Mouse (Mus musculus) bone marrow, adult 2 months (tissue): ENCODE measurements around the gene Sema3f. TPM values are rescaled to one million over a fixed set of nuclear protein-coding genes. Genes with fewer than 3 reads are reported as not detected.

Experiments
- H3K27ac ChIP-seq: fragments of 200-500 bp; 2 replicates; pipeline ENCODE4 v1.5.1; 2012; ENCODE audit warnings: low read depth, mild to moderate bottlenecking, control low read depth, inconsistent platforms, low read length; ENCODE audit not compliant: control insufficient read depth, poor library complexity, insufficient read depth
- H3K4me1 ChIP-seq: fragments of 200-500 bp; 2 replicates; pipeline ENCODE4 v1.6.1; 2011; ENCODE audit warnings: low read length; ENCODE audit not compliant: control insufficient read depth, insufficient read depth
- H3K4me3 ChIP-seq: fragments of 200-500 bp; replicated peaks from 2 replicates; pipeline ENCODE3; 2011; ENCODE audit warnings: mild to moderate bottlenecking, low read depth, low read length, control low read depth; ENCODE audit not compliant: control insufficient read depth
- CTCF ChIP-seq: fragments of 200-500 bp; IDR thresholded peaks from 2 replicates; pipeline ENCODE4 v1.5.1; 2011; ENCODE audit warnings: low read length, control low read depth; ENCODE audit not compliant: control insufficient read depth, insufficient read depth
- POLR2A ChIP-seq: fragments of 200-500 bp; IDR thresholded peaks from 2 replicates; pipeline ENCODE4 v1.6.1; 2011; ENCODE audit warnings: low read depth, mild to moderate bottlenecking, control low read depth, low read length, borderline replicate concordance; ENCODE audit not compliant: control insufficient read depth
- WGBS: fragments of 180-500 bp; shearing (Covaris S2); methylation state at CpG from one replicate; pipeline ENCODE4 v1.1.7; 2018; 5-methylcytosine and 5-hydroxymethylcytosine counted together
- polyA plus RNA-seq: library from polyadenylated mRNA; stranded (reverse); fragments of >200 nt; gene quantifications from 2 replicates; pipeline ENCODE4 v1.2.4, GENCODE M21; 2011; ENCODE audit warnings: low replicate concordance; ENCODE audit not compliant: missing spikeins, insufficient read depth, insufficient read length

Sema3f gene
- polyA plus RNA-seq, 1 experiment = 5.0 TPM

DNA sequence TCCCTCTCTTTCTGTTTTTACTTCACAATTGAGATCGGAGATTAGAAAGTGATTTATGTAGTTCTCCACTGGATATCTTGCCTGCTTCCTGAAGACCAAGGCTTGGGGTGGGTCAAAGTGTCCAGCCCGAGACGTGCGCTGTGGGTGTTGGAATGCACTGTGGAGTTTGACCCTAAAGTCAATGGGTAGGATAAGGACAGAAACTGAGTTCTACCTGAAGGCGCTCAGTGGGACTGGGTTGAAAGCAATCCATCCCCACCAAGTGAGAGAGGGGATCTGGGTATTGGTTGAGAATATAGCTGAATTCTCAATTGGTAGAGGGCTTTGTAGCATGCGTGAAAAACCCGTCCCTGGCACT, 65.1 kb downstream of the Sema3f start:
- Histone ChIP-seq H3K4me3 (no peak overlapping the region), H3K4me1 (peaks cover 3% of the 10 kb centered on the region; the same call in 1 of the 2 replicates), H3K27ac (no peak overlapping the region)
- TF ChIP-seq POLR2A (no peak), CTCF (no peak)
- 30% methylated on average over 7 of the region's 7 CpGs for WGBS

DNA sequence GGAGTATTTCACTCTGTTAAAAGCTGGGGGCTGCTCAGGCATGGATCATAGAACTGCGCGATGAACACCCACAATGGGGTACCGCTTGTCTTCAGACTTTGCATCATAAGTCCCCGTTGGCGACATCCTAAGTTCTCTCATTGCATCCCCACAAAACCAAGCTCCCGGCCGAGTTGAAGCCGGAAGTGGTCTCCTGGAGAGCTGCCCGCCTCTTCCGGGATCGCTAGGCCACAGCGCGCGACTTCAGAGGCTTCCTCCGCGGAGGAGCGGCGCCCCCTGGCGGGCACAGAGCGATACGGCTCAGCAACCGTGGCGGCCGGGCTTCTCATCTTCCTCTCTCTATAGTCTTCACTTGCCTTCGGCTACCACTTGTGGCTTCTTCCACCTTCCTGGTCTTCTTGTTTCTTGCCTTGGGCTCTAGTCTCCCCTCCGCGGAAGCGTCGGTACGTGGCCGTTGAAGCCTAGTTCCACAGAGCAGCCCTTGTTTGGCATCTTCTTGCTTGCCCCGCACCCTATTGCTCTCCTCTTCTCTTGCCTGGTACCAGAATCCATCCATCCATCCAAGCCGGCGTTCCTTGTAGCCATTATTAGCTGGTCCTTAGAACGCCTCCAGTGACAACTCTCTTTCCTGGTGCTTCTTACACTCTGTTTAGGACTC, 65.7 kb downstream of the Sema3f start:
- TF ChIP-seq CTCF (peak; percentile 96), POLR2A (peak; percentile 62; the same call in 1 of the 2 replicates)
- Histone ChIP-seq H3K27ac (peak overlapping the region; percentile 8), H3K4me3 (peak overlapping the region; percentile 52), H3K4me1 (peaks cover 3% of the 10 kb centered on the region; the same call in 1 of the 2 replicates)
- WGBS = 2% methylated on average over 35 of the region's 35 CpGs

DNA sequence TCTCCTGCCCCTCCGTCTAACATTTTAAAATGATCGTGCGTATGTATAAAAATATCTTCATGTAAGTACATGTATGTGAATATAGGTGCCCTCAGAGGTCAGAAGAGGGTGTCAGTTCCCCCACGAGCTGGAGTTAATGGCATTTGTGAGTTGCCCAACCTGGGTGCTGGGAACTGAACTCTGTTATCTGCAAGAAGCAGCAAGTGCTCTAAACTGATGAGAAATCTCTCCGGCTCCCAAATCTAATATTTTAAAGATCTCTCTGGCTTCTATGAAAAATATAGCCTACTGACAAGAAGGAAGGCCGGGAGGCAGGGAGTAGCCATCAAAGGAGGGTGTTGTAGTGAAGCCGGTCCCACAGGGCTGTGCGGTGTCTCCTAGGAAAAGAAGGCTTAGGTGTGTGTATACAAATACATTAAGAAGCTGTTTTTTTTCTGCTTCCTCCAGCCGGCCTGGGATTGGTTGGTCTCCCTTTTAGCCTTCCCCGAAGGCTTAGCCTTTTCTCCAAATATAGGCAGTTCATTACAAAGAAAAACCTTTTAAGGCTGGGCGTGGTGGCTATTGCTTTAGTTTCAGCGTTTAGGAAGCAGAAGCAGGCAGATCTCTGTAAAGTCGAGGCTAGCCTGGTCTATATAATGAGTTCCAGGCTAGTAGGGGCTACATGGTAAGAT, 66.6 kb downstream of the Sema3f start:
- WGBS = 75% methylated on average over 13 of the region's 13 CpGs

DNA sequence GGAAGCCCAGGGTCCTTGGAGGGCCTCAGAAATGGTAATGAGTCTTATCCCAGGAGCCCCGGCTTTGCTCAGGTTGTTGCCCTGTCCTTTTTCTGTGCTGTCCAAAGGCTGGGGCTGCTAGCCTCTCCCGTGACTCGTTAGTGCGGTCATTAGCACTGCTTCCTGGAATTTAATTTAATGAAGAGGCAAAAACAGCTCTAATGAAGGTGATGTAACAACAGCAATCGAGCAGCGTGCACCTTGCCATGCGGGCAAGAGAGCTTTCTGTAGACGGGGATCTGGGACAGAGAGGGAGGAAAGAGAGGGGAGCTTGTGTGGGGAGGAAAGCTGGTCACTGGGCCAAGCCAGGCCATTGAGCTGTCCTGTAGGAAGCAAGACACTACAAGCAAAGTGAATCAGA, 68.6 kb downstream of the Sema3f start:
- H3K27ac ChIP-seq = peak overlapping the region; percentile 78
- WGBS = 78% methylated on average over 8 of the region's 8 CpGs
- no peak overlapping the region for H3K4me3 ChIP-seq
- TF ChIP-seq POLR2A (no peak), CTCF (no peak)
- peaks cover 3% of the 10 kb centered on the region; the same call in 1 of the 2 replicates for H3K4me1 ChIP-seq

More for the DNA sequence above, 66.6 kb downstream of the Sema3f start:
- Histone ChIP-seq H3K27ac (no peak overlapping the region), H3K4me1 (peaks cover 3% of the 10 kb centered on the region; the same call in 1 of the 2 replicates), H3K4me3 (no peak overlapping the region)
- TF ChIP-seq CTCF (no peak), POLR2A (no peak)

DNA sequence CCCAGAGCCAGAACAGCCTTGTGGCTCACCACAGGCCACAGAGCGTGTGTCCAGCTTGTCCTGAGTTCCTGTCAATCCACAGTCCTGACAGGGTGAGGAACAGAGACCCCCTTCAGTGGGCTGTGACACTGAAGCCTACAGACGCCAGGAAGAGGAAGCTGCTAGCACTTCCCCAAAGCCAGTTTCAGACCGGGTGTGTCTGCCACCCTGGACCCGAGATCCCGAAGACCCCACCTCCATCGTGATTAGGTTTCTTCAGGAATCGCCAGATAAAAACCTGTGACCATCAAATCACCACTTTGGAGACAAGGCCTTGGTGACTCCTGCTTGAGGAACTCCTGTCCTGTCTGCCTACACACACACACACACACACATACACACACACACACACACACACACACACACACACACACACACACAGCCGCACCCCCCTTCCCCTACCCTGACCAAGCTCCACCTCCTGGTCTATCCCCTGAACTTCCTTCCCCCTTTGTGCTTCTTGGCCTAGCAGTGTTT, 70.0 kb downstream of the Sema3f start:
- peaks cover 3% of the 10 kb centered on the region; the same call in 1 of the 2 replicates for H3K4me1 ChIP-seq

DNA sequence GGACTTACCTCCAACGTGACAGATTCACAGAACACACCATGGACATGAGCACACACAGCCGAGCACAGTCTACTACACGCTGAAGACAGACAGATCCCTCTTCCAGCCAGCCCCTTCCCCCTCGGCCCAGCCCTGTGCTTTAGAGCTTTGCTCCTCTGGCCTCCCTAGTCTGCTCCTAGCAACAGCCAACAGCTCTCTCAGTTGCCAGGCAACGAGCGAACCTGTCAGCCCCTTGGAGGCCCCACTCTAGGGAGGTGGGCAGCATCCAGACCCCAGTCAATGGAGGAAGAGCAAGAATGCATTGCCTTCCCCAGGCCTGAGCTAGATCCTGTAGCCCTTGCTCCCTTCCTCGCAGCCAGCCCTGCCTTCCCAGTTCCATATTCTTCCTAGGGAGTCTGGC, 73.2 kb downstream of the Sema3f start:
- TF ChIP-seq CTCF (no peak), POLR2A (no peak)
- Histone ChIP-seq H3K4me1 (peaks cover 4% of the 10 kb centered on the region; the same call in 1 of the 2 replicates), H3K4me3 (no peak overlapping the region), H3K27ac (no peak overlapping the region)
- 89% methylated on average over 7 of the region's 7 CpGs for WGBS

More for the DNA sequence above, 70.0 kb downstream of the Sema3f start:
- WGBS = 4% methylated on average over 8 of the region's 8 CpGs
- H3K4me3 ChIP-seq = peak overlapping the region; percentile 4
- TF ChIP-seq CTCF = no peak
- TF ChIP-seq POLR2A = no peak
- H3K27ac ChIP-seq = peak overlapping the region; percentile 78

DNA sequence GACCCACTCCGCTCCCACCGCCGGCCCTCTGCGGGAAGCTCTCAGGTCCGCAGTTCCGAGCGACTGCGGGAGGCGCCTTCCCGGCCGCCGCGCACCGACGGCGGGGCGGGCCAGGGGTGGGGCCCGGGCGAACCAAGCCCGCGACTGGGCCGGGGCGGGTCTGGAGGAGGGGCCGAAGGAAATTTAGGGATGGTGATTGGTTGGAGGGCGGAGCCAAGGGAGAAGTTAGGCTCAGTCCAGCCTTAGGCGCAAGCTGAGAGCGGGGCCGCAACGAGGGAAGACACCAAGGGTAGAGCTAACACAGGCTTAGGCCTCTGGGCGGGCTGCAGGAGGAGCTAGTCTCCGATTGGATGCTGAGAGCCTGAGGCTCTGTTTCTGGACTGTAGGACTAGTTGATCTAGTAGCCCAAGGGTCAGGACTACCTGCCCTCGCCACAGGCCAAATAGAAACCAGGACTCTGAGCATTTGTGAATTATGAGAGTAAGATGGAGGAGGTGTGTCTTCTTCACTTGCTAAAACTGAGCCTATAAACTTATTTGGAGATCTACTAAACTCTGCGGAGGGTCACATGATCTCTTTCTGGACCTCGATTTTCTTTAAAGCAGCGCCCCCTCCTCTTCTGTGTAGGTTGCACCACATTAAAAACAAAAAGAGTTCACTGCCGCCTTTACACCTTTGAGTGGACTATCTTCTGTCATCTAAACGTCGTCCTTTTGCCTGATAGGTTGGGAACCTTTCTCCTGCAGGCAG, 74.8 kb downstream of the Sema3f start, which contains the start of gene Gnai2:
Gene Gnai2 (minus strand): TSS at position 89 of the 750 bp plus-strand sequence.
- 2% methylated on average over 38 of the region's 38 CpGs for WGBS
- H3K27ac ChIP-seq = peak within 1 kb of the TSS; percentile 96
- peak; percentile 85 for TF ChIP-seq POLR2A
- TF ChIP-seq CTCF = no peak
- H3K4me1 ChIP-seq = peaks cover 4% of the 10 kb centered on the region; the same call in 1 of the 2 replicates
- H3K4me3 ChIP-seq = peak within 1 kb of the TSS; percentile 85
